8 mouse cellular contexts compared by ENCODE assay signal in the genomic region with DNA sequence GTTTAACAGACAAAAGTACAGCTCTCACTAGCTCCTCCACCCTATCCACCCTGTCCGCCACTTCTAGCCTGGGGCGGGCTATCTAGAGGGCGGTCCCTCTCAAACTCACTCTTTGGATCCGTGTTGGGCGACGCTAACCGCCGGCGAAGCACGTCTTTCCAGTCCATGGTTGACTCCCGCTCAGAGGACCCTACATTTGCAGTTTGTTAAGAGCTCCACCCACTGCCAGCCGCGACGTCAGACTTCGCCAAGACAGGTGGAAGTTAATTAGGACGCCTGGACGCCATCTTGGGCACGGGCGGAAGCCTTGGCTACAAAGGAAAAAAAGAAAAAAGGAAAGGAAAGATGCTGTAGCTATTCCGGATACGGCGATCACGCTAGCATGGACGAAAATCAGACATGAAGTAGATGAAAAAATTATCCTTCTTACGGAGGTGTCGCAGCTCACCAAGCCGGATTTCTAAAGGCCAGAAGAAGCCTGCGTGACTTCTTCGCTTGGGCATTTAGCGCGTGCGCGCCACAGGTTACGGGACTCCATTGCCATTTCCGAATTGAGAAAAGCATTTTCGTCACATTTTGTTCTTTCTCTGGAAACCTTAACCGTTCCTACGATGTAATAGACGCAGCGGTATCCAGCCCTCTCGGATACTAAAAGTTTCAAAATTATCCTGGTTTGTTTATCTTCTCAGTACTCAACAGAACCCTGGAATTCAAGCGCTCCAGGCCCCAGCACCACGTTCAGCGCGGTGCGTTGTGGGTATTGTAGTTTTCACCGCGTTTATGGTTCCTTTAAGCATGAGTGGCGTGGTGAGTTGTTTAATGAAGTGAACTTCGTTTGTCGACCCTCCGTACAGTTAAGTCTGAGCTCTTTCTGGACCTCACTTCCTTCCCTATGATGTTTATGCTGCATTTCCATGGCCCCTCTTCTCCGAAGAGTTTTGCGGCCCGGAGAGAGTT. TPM values are rescaled to one million over a fixed set of nuclear protein-coding genes. Genes with fewer than 3 reads are reported as not detected.
DNase-seq lines count a peak whose midpoint lies in the region; ATAC-seq and TF ChIP-seq lines count a peak whose summit lies in the region.

A gene (minus strand): TSS at position 514 of the 957 bp plus-strand sequence.

- peaks cover 46% of the 10 kb centered on the region for H3K36me3 ChIP-seq in forebrain, embryonic 10.5 days (replicated peaks)
- peaks cover 6% of the 10 kb centered on the region for H3K36me3 ChIP-seq in heart, embryonic 15.5 days
- peaks cover 6% of the 10 kb centered on the region for H3K36me3 ChIP-seq in liver, embryonic 14.5 days (replicated peaks; ENCODE audit: control insufficient read depth, insufficient read depth, low read depth)
- H3K36me3 ChIP-seq in neural tube, embryonic 11.5 days (ENCODE audit: control insufficient read depth, insufficient read depth, low read length), result peaks cover 5% of the 10 kb centered on the region; the same call in 1 of the 2 replicates
- H3K36me3 ChIP-seq in stomach, postnatal 0 days (ENCODE audit: control insufficient read depth, insufficient read depth, low read length), result peaks cover 4% of the 10 kb centered on the region; the same call in 1 of the 2 replicates

- TF ChIP-seq EP300 in liver, embryonic 14.5 days (IDR thresholded peaks at IDR 0.05; ENCODE audit: low read depth), result no peak
- TF ChIP-seq EP300 in stomach, postnatal 0 days (optimal IDR thresholded peaks at IDR 0.05), result no peak

- peak within 1 kb of the TSS; percentile 70 for H3K4me3 ChIP-seq in forebrain, embryonic 10.5 days
- H3K4me3 ChIP-seq in heart, embryonic 15.5 days, result peak within 1 kb of the TSS; percentile 62
- H3K4me3 ChIP-seq in liver, embryonic 14.5 days (ENCODE audit: insufficient read depth in 1 of 2, low read depth in 2 of 2, low read length in 2 of 2), result peak within 1 kb of the TSS; percentile 74 to 99
- H3K4me3 ChIP-seq in neural tube, embryonic 11.5 days (ENCODE audit: low read depth, low read length), result peak within 1 kb of the TSS; percentile 57
- peak within 1 kb of the TSS; percentile 68 for H3K4me3 ChIP-seq in stomach, postnatal 0 days (ENCODE audit: low read depth, low read length)

- TF ChIP-seq CTCF in liver, embryonic 14.5 days (IDR thresholded peaks at IDR 0.05; ENCODE audit: low read depth), result no peak
- no peak for TF ChIP-seq CTCF in stomach, postnatal 0 days (IDR thresholded peaks at IDR 0.05; ENCODE audit: low read depth)

- H3K9me3 ChIP-seq in forebrain, embryonic 10.5 days, result peaks cover 7% of the 10 kb centered on the region; the same call in 1 of the 2 replicates
- no peaks in the 10 kb centered on the region for H3K9me3 ChIP-seq in heart, embryonic 15.5 days (replicated peaks)
- H3K9me3 ChIP-seq in liver, embryonic 14.5 days (ENCODE audit: control insufficient read depth, low read length), result no peaks in the 10 kb centered on the region
- H3K9me3 ChIP-seq in neural tube, embryonic 11.5 days (ENCODE audit: control insufficient read depth, low read length), result no peaks in the 10 kb centered on the region
- H3K9me3 ChIP-seq in stomach, postnatal 0 days (ENCODE audit: control insufficient read depth, low read length), result no peaks in the 10 kb centered on the region

- WGBS in forebrain, embryonic 10.5 days, result under 1% methylated on average over 55 of the region's 55 CpGs
- under 1% methylated on average over 55 of the region's 55 CpGs for WGBS in heart, embryonic 15.5 days
- WGBS in liver, embryonic 14.5 days (ENCODE audit: insufficient replicate concordance), result under 1% methylated on average over 55 of the region's 55 CpGs
- WGBS in neural tube, embryonic 11.5 days, result under 1% methylated on average over 55 of the region's 55 CpGs
- under 1% methylated on average over 55 of the region's 55 CpGs for whole genome bisulfite sequencing in stomach, postnatal 0 days

- DNase-seq in CD8-positive naive resting alpha-beta T cell, adult 2 months (ENCODE audit: low read depth in 2 of 2, low spot score in 2 of 2), result peak; percentile 87 to 90
- DNase-seq in c-Kit-positive CD71-negative TER-119-negative erythroid progenitor cells, embryonic 14.5 days (ENCODE audit: low read depth), result peak; percentile 93
- peak; percentile 92 for DNase-seq in forebrain, embryonic 10.5 days (ENCODE audit: extremely low spot score, low spot score)
- DNase-seq in kidney, postnatal 25 days, result peak; percentile 95 to 96
- DNase-seq in liver, embryonic 14.5 days (ENCODE audit: low read depth in 3 of 3, low spot score in 3 of 3), result peak; percentile 93 to 95 (median 95)
- DNase-seq in neural tube, embryonic 11.5 days (ENCODE audit: low spot score), result peak; percentile 93
- DNase-seq in stomach, postnatal 0 days (ENCODE audit: low spot score), result peak; percentile 94

- H3K27ac ChIP-seq in forebrain, embryonic 10.5 days, result peak within 1 kb of the TSS; percentile 95
- H3K27ac ChIP-seq in heart, embryonic 15.5 days, result peak within 1 kb of the TSS; percentile 94
- peak within 1 kb of the TSS; percentile 97 for H3K27ac ChIP-seq in liver, embryonic 14.5 days
- H3K27ac ChIP-seq in neural tube, embryonic 11.5 days (ENCODE audit: low read depth, low read length), result peak within 1 kb of the TSS; percentile 74
- peak within 1 kb of the TSS; percentile 93 for H3K27ac ChIP-seq in stomach, postnatal 0 days (replicated peaks)

- peak within 1 kb of the TSS; percentile 67 for H3K9ac ChIP-seq in heart, embryonic 15.5 days
- peak within 1 kb of the TSS; percentile 90 for H3K9ac ChIP-seq in liver, embryonic 14.5 days (replicated peaks)
- H3K9ac ChIP-seq in neural tube, embryonic 11.5 days (ENCODE audit: low read length), result peak within 1 kb of the TSS; percentile 83
- H3K9ac ChIP-seq in stomach, postnatal 0 days (ENCODE audit: low read length), result peak within 1 kb of the TSS; percentile 75

- H3K4me1 ChIP-seq in forebrain, embryonic 10.5 days, result peaks cover 27% of the 10 kb centered on the region
- peaks cover 22% of the 10 kb centered on the region for H3K4me1 ChIP-seq in heart, embryonic 15.5 days (replicated peaks)
- peaks cover 11 to 16% of the 10 kb centered on the region in 2 experiments for H3K4me1 ChIP-seq in liver, embryonic 14.5 days (replicated peaks; ENCODE audit: control insufficient read depth in 2 of 2, insufficient read depth in 2 of 2, low read length in 1 of 2)
- peaks cover 7% of the 10 kb centered on the region; the same call in 1 of the 2 replicates for H3K4me1 ChIP-seq in neural tube, embryonic 11.5 days (ENCODE audit: control insufficient read depth, insufficient read depth, low read length)
- no peaks in the 10 kb centered on the region for H3K4me1 ChIP-seq in stomach, postnatal 0 days (replicated peaks; ENCODE audit: control insufficient read depth, insufficient read depth)

- peak within 1 kb of the TSS; percentile 64 for H3K4me2 ChIP-seq in heart, embryonic 15.5 days
- H3K4me2 ChIP-seq in liver, embryonic 14.5 days (ENCODE audit: low read depth), result peak within 1 kb of the TSS; percentile 96
- peak within 1 kb of the TSS; percentile 65 for H3K4me2 ChIP-seq in neural tube, embryonic 11.5 days (ENCODE audit: low read depth)
- peak within 1 kb of the TSS; percentile 69 for H3K4me2 ChIP-seq in stomach, postnatal 0 days (replicated peaks; ENCODE audit: low read depth)

- peak; percentile 94 for ATAC-seq in heart, embryonic 15.5 days (replicated peaks; ENCODE audit: insufficient number of reproducible peaks, insufficient read depth, low FRiP score, low read depth)
- ATAC-seq in liver, embryonic 14.5 days (ENCODE audit: insufficient read depth), result peak; percentile 93
- peak; percentile 92 for ATAC-seq in neural tube, embryonic 11.5 days (ENCODE audit: insufficient read depth, low FRiP score, low TSS enrichment)
- ATAC-seq in stomach, postnatal 0 days (ENCODE audit: low FRiP score, low TSS enrichment), result peak; percentile 92

- no peaks in the 10 kb centered on the region for H3K27me3 ChIP-seq in forebrain, embryonic 10.5 days (ENCODE audit: poor library complexity, severe bottlenecking)
- H3K27me3 ChIP-seq in heart, embryonic 15.5 days, result no peaks in the 10 kb centered on the region
- no peaks in the 10 kb centered on the region for H3K27me3 ChIP-seq in liver, embryonic 14.5 days (ENCODE audit: control insufficient read depth, insufficient read depth, low read length)
- H3K27me3 ChIP-seq in neural tube, embryonic 11.5 days (ENCODE audit: control insufficient read depth, insufficient read depth, low read length), result no peaks in the 10 kb centered on the region
- no peaks in the 10 kb centered on the region for H3K27me3 ChIP-seq in stomach, postnatal 0 days (ENCODE audit: control insufficient read depth, insufficient read depth, low read length)

RNA-seq across cellular contexts. Expression of the gene that starts here (rescaled TPM):
- polyA plus RNA-seq in forebrain, embryonic 10.5 days (2016; fragmentation: Nextera tagmentation; extraction: Ambion mirVana), result 23.1 and 23.2 TPM in 2 replicates
- polyA plus RNA-seq in heart, embryonic 15.5 days (2015; fragmentation: Nextera tagmentation; extraction: Ambion mirVana), result 9.1 and 9.5 TPM in 2 replicates
- polyA plus RNA-seq in liver, embryonic 14.5 days (2012; rRNA removed), result 2.8 and 4.7 TPM in 2 replicates
- 7.4 and 7.9 TPM in 2 replicates for polyA plus RNA-seq in liver, embryonic 14.5 days (2014; fragmentation: Nextera tagmentation; extraction: Ambion mirVana)
- polyA plus RNA-seq in neural tube, embryonic 11.5 days (2014; fragmentation: Nextera tagmentation; extraction: Ambion mirVana), result 31.4 TPM in 2 replicates
- polyA plus RNA-seq in stomach, postnatal 0 days (2015; fragmentation: Nextera tagmentation; extraction: Ambion mirVana), result 7.2 and 8.0 TPM in 2 replicates

Comparison
In these comparisons a context has a peak if more than half of its experiments do, and no peak if none do; other contexts are left out.
1. Peak in every context shown above with its lines: DNase-seq, ATAC-seq, H3K4me3 ChIP-seq and H3K27ac ChIP-seq.